Mouse (Mus musculus) lung, adult 18-20 months (tissue): ENCODE measurements around the gene Mex3a.

Experiments
- DNase-seq, 2 experiments: peaks; one replicate each; pipeline ENCODE4 v3.0.0; 2022; ENCODE audit warnings: mixed read lengths in 2 of 2

Gene Mex3a

GRCm38 (mm10) chr3:88505765-88506164, 26.4 kb upstream of the Mex3a start:
- no peak for DNase-seq

GRCm38 (mm10) chr3:88509250-88509649, 22.9 kb upstream of the Mex3a start:
- DNase-seq, result no peak

GRCm38 (mm10) chr3:88509692-88510420, 22.3 kb upstream of the Mex3a start, which contains the start of gene Lmna:
TSS of gene Lmna (minus strand) at chr3:88509956.
- peak; percentile 97 to 99 for DNase-seq

DNA sequence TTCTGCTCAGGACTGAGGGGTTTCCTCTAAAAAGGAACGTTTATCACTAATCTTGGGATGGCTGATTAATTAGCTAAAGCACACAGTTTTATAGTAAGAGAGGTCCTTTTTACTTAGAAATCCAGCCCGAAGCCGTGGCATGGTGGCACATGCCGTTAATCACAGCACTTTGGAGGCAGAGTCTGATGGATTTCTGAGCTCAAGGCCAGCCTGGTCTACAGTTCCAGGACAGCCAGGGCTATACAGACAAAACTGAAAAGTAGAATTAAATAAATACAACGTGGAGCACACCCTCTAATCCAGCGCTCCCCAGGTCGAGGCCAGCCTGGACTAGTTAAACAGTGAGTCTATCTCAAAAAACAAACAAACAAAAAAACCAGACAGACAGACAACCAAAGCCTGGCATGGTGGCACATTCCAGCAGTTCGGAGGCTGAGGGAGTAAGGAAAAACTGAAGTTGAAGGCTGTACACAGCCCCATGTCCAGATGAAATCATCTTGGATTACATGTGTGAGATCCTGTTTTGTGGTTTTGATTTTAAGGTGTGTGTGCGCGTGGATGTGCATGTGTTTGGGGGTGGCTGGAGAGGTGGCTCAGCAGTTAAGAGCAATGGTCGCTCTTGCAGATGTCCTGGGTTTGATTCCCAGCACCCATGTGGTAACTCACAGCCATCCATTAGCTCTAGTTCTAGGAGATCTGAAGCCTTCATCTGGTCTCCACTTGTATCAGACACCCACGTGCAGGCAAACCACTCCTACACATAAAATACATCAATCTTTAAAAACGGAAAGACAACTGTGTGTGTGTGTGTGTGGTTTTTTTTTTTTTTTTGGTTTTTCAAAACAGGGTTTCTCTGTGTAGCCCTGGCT, 21.5 kb upstream of the Mex3a start:
- DNase-seq, result no peak

- no peak for DNase-seq
Observed at GRCm38 (mm10) chr3:88511559-88511958, 20.6 kb upstream of the Mex3a start.

DNA sequence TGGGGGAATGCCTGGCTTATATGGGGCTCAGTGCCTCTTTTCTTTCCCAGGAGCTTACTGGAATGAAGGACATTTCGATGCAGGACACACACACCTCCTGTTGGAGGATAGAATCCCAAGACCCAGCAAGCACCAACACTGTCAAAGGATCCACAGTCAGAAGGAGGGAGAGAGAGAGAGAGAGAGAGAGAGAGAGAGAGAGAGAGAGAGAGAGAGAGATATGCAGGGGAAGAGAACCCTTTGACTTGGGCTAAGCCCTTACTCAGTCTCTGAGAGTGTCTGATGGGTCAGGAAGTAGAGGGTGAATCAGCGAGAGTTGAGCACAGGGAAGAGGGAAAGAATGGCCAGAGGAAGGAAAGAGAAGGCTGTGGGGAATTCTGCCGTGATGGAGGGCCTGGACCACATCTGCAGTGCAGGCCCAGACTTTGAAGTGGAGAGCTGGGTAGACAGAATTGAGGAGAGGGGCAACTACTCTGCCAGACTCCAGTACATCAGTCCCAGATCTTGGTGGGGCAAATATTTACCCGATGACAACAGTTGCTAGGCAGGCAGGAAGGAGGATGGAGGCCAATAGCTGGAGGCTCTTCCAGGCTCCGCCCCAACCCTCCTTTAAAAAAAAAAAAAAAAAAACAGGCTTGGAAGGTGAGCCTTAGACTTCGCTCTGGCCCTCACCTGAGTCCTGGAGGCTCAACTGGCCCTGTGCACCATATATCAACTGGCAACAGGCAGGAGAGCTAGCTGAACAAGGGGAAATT, 19.9 kb upstream of the Mex3a start:
- DNase-seq, result peak in 1 of 2 experiments; percentile 76

DNA sequence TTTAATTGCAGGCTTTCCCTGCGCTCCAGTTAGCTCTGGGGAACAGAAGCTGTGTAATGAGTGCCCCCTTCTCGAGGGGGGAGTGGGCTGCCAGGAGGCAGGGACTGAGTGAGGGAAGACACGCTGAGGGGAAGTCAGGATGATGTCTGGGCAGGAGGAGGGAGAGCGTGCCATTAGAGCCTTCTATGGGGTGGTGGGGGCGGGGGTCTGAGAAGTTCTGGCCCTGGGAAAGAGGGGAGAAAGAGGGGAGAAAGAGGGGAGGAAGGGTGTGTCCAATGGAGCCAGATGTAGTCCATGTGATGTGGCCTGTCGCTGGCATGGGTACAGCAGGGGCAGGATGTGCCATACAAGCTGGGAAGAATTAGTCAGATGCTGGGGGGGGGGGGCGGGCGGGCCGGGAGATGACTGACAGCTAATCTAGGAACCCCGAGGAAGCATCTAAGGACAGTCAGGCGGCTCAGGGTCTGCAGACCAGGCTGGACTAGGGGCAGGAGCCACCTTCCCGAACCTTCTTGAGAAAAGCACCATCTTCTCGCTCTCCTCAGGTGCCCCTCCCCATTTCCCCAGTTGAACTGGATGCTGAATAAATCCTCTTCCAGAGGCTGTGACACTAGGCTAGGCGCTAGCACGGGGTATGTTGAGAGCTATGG, 19.2 kb upstream of the Mex3a start:
- DNase-seq, result peak in 1 of 2 experiments; percentile 66

DNA sequence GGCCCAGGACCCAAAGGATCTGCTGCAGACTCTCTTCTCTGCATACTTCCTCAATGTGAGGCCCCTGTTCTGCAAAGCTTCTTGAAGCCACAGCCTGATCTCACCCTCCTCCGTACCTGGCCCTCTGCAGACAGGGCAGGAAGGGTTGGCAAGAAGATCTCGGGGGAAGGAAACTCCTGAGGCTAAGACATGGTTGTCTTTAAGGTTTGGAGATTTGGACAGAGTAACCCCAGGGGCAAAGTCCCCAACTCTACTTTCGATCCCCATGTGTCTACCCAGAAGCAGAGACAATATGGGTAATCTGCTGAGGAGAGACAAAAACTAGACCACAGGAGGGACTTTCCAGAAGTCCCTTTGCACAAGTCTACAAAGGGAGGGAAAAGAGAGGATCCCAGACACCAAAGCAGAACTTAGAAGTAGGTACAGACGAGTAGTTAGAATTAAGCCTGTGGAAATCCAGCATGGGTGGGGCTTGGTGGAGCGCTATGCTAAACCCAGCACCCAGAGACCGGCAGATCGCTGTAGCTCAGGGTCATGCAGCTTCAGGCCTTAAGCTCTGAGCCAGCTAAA, 18.6 kb upstream of the Mex3a start:
- no peak for DNase-seq

DNA sequence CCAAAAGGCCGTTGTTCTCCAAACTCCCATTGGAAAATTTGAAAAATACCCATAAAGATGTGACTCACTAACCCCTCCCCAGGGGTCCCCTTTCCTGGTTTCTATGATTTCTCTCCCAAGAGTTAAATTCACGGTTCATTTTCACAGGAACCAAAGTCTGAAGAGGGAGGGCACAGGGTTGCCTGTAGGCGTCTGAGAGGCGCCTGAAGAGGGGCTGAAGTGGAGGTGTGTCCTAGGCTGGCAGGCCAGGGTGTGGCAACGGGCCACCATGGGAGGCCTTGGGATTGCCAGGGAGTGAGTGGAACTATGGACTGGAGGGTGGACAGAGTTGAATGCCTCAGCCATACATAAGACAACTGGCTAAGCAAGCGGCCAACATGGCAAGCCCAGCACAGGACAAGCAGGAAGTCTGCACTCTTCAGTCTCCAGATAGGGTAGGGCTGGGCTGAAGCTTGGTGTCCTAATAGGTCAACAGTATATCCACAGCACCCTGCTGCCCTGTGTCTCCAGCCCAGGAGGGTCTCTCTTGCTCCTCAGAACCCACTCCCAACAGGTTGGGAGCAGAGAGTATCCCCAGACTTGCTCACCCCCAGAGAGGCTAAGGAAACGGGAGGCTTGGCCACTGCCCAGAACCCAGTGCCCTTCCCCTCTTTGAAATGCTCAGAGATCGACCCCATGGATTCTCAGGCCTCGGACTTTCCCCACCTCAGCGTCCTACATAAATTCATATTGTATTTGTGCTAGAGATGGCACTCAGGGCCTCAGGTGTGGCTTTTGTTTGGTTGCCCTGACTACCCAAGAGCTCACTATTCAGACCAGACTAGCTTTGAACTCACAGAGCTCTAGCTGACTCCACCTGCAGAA, 17.7 kb upstream of the Mex3a start:
- DNase-seq, result peak; percentile 81 to 86

DNA sequence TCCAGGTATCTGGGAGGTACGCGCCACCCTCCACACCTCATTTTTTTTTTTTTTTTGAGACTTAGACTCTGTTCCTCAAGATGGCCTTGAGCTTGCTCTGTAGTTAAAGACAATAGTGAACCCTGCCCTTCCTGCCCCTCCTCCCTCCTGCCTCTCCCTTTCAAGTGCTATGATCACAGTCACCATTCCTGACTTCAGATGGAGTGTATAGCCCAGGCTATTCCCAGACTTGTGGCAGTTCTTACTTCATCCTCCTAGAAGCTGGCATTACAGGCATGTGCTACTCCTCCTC, 17.2 kb upstream of the Mex3a start:
- DNase-seq, result no peak

DNA sequence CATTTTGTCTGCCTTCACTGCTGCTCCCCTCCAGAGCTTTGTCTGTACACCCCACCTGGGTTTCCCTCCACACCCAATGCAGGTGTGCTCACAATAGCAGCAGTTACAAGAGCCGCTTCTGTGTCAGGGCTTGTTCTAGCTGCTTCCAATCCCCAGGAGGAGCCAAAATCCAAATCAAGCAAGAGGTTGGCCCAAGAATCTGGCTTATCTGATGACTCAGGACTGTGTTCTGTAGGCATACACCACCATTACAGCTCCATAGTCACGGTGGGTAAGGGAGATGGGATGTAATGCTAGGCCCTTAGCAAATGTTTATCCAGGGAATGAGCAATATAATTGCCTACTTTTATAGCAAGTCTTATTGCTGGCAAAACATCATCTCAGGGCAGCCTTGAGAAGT, 15.8 kb upstream of the Mex3a start:
- no peak for DNase-seq

GRCm38 (mm10) chr3:88518411-88518810, 13.8 kb upstream of the Mex3a start:
- no peak for DNase-seq

GRCm38 (mm10) chr3:88520078-88520477, 12.1 kb upstream of the Mex3a start:
- no peak for DNase-seq

GRCm38 (mm10) chr3:88521156-88521555, 11.0 kb upstream of the Mex3a start:
- DNase-seq, result no peak

GRCm38 (mm10) chr3:88521803-88522331, 10.3 kb upstream of the Mex3a start:
- peak; percentile 69 to 74 for DNase-seq

- DNase-seq, result no peak
Observed at GRCm38 (mm10) chr3:88523027-88523426, 9.2 kb upstream of the Mex3a start.

DNA sequence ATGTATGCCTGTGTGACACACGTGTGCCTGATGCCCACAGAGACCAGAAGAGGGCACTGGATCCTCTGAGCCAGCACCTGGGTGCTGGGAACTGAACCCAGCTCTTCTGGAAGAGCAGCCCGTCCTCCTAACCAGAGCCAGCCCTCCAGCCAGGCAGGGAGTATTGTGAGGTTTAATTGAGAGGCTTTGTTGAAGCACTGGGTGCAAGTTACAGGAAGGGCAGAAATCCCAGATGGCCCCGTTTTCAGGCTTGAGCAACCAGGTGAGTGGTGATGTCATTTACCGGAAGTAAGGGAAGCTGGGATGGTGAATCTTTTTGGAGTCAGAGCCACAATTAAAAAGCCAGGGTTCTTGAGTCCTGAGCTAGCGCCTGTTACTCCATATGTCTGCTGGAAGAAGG, 7.2 kb upstream of the Mex3a start:
- no peak for DNase-seq

- DNase-seq, result peak; percentile 85 to 90
Observed at GRCm38 (mm10) chr3:88526157-88527131, 5.8 kb upstream of the Mex3a start.

GRCm38 (mm10) chr3:88527565-88527964, 4.6 kb upstream of the Mex3a start:
- no peak for DNase-seq

DNA sequence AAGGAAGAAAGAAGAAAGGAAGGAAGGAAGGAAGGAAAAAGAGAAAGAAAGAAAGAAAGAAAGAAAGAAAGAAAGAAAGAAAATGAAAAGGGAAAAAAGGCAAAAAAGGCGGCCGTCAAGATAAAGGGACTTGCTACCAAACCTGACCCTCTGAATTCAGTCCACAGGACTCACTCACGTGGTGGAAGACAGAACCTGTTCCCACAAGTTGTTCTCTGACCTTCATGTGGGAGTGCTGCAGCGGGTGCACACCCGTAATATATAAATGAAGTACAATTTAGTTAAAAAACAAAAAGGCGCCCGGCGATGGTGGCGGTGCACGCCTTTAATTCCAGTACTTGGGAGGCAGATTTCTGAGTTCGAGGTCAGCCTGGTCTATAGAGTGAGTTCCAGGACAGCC, 3.5 kb upstream of the Mex3a start:
- no peak for DNase-seq
